Mouse (Mus musculus): ENCODE data around the gene Zcchc14. TPM values are rescaled to one million over a fixed set of nuclear protein-coding genes. Genes with fewer than 3 reads are reported as not detected.

Gene Zcchc14
- polyA plus RNA-seq, 1 experiment = 0.19 TPM

- Histone ChIP-seq H3K36me3 (replicated peaks; ENCODE audit: low read length) (no peaks in the 10 kb centered on the region), H3K4me1 (peaks cover 27% of the 10 kb centered on the region), H3K4me3 (replicated peaks) (peak overlapping the region; percentile 81), H3K9me3 (peaks cover 12% of the 10 kb centered on the region; the same call in 1 of the 2 replicates), H3K27me3 (replicated peaks) (peaks cover 95% of the 10 kb centered on the region)
- TF ChIP-seq FLI1 (IDR thresholded peaks at IDR 0.05; ENCODE audit: low read length) (no peak), GATA1 (IDR thresholded peaks at IDR 0.05; ENCODE audit: borderline replicate concordance, low read length) (no peak)
These were observed 783 bp downstream of the Zcchc14 start for GRCm38 (mm10) chr8:121651874-121652361.

DNA sequence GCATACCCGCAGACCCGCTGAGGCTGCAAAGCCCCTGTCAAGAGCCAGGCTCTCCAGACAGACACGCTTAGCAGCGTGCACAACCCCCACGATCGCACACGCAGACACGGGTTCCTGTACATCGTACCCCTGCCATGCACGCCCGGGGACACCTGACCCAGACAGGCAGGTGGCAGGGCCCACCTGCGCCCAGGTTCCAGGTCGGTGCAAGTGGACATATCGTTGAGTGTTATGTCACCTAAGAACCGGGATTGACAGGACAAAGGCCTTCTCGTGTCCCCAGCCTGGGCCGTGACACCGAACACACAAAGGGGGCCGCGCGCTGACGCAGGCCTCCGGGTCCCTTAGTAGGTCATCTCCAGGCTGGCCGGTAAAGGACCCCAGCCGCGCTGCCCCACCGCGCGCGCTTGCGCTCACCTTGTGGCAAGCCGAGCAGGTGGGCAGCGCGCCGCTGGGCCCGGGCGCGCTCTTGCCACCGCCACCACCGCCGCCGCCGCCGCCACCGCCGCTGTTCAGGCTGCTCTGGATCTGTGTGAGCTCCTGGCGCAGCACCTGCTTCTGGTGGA lies 1.3 kb downstream of the Zcchc14 start:
- no peak for TF ChIP-seq FLI1 (IDR thresholded peaks at IDR 0.05; ENCODE audit: low read length)
- TF ChIP-seq GATA1 (IDR thresholded peaks at IDR 0.05; ENCODE audit: borderline replicate concordance, low read length) = no peak
- no peaks in the 10 kb centered on the region for H3K36me3 ChIP-seq (replicated peaks; ENCODE audit: low read length)
- peak overlapping the region; percentile 81 for H3K4me3 ChIP-seq (replicated peaks)
- peaks cover 95% of the 10 kb centered on the region for H3K27me3 ChIP-seq (replicated peaks)
- H3K4me1 ChIP-seq = peaks cover 27% of the 10 kb centered on the region
- H3K9me3 ChIP-seq = peaks cover 12% of the 10 kb centered on the region; the same call in 1 of the 2 replicates

- TF ChIP-seq GATA1 (IDR thresholded peaks at IDR 0.05; ENCODE audit: borderline replicate concordance, low read length) (no peak), FLI1 (IDR thresholded peaks at IDR 0.05; ENCODE audit: low read length) (no peak)
- H3K4me3 ChIP-seq (replicated peaks) = no peak overlapping the region
These were observed 2.1 kb downstream of the Zcchc14 start for GRCm38 (mm10) chr8:121650389-121651307.

DNA sequence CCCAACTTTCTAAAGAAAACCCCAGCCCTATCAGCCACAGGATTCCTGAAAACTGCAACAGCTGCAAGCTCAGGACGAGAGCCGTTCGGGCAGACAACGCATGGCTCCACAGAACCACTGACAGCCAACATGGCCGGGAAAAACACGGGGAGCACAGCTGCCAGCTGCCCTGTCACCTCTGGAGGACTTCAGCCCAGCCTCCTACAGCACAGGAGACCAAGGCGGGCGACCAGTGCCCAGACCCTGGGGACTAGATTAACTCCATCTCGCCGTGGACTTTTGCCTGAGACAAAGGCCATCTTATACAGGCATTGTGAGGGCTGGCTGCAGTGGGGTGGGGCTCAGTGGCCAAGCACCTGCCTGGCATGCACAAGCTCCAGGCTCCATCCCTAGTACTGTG lies 2.8 kb downstream of the Zcchc14 start:
- Histone ChIP-seq H3K9me3 (peaks cover 12% of the 10 kb centered on the region; the same call in 1 of the 2 replicates), H3K4me3 (replicated peaks) (no peak overlapping the region), H3K27me3 (replicated peaks) (peaks cover 95% of the 10 kb centered on the region)

More at GRCm38 (mm10) chr8:121650389-121651307, 2.1 kb downstream of the Zcchc14 start:
- Histone ChIP-seq H3K27me3 (replicated peaks) (peaks cover 95% of the 10 kb centered on the region), H3K4me1 (peaks cover 27% of the 10 kb centered on the region), H3K36me3 (replicated peaks; ENCODE audit: low read length) (no peaks in the 10 kb centered on the region), H3K9me3 (peaks cover 12% of the 10 kb centered on the region; the same call in 1 of the 2 replicates)

DNA sequence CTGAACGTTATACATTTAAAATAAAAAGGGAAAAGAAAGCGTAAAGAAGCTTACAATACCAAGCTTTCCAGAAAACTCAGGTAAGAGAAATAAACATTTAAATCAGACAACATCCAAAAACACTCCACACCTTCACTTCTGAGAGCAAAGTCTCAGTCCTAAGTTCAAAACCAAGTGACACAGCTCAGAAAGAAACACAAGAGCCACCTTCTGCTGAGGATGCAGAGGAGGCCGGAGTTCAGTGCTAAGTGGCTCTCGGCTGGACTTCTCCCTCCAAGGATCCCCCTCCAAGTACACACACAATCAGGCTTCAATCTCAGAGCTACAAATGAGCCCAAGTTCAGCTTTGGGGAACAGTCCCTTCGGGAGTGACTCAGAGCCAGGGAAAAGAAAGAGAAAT lies 3.3 kb downstream of the Zcchc14 start:
- Histone ChIP-seq H3K27me3 (replicated peaks) (peaks cover 95% of the 10 kb centered on the region), H3K4me3 (replicated peaks) (no peak overlapping the region), H3K4me1 (peaks cover 28% of the 10 kb centered on the region), H3K9me3 (peaks cover 12% of the 10 kb centered on the region; the same call in 1 of the 2 replicates), H3K36me3 (replicated peaks; ENCODE audit: low read length) (no peaks in the 10 kb centered on the region)
- no peak for TF ChIP-seq FLI1 (IDR thresholded peaks at IDR 0.05; ENCODE audit: low read length)
- no peak for TF ChIP-seq GATA1 (IDR thresholded peaks at IDR 0.05; ENCODE audit: borderline replicate concordance, low read length)

More for the DNA sequence above, 2.8 kb downstream of the Zcchc14 start:
- H3K36me3 ChIP-seq (replicated peaks; ENCODE audit: low read length) = no peaks in the 10 kb centered on the region
- peaks cover 27% of the 10 kb centered on the region for H3K4me1 ChIP-seq
- TF ChIP-seq FLI1 (IDR thresholded peaks at IDR 0.05; ENCODE audit: low read length) = no peak
- no peak for TF ChIP-seq GATA1 (IDR thresholded peaks at IDR 0.05; ENCODE audit: borderline replicate concordance, low read length)

DNA sequence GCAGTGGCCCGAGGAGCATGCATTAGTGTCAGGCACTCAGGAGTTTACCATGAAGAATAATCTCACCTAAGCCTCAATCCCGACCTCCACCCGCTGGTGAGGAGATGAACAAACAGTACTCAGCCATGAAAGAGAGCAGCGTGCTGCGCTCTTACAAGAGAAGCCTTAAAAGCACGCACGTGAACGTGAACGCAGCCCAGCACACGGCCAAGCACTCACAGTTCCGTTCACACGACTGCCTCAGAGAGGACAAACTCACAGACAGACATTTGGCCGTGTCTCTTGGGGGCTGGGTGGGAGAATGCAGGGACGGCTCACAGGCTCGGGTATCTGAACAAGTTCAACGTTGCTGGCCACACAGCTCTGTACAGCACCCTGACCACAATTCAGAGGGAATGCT lies 4.2 kb downstream of the Zcchc14 start:
- peaks cover 38% of the 10 kb centered on the region for H3K4me1 ChIP-seq
- no peak for TF ChIP-seq FLI1 (IDR thresholded peaks at IDR 0.05; ENCODE audit: low read length)
- TF ChIP-seq GATA1 (IDR thresholded peaks at IDR 0.05; ENCODE audit: borderline replicate concordance, low read length) = no peak
- peaks cover 12% of the 10 kb centered on the region; the same call in 1 of the 2 replicates for H3K9me3 ChIP-seq
- H3K27me3 ChIP-seq (replicated peaks) = peaks cover 95% of the 10 kb centered on the region
- H3K36me3 ChIP-seq (replicated peaks; ENCODE audit: low read length) = no peaks in the 10 kb centered on the region
- H3K4me3 ChIP-seq (replicated peaks) = no peak overlapping the region

DNA sequence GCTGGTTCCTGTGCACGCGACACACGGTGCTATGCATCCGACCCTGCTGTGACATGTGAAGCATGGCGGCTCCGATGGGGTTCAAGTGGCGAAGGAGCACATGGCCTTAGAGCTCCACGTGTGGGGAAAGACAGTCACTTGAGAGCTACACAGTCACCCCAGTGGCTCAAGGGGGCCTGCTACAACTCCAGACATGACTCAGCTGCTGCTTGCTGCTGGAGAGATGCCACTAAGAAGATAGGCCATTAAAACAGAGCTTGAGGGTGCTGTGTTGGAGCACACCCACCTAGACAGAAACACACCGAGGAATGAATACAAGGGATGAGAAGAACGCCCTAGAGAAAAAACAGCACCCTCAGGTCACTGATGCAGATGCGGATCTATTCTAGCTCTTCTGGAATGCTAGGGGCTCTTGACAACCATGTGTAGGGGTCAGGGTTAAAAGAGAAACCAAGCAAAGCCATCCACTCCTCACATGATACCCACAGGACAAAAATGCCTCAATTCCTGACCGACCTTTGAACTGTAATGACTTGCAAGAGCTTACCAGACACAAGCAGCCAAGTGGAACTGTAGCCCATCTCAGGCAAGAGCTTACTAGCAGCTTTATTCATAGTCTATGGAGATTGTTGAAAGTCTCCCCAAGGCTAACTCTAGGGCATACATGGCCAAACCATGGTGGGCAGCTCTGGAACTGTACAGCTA lies 5.0 kb downstream of the Zcchc14 start:
- Histone ChIP-seq H3K4me1 (peaks cover 40% of the 10 kb centered on the region), H3K4me3 (replicated peaks) (no peak overlapping the region), H3K27me3 (replicated peaks) (peaks cover 94% of the 10 kb centered on the region), H3K36me3 (replicated peaks; ENCODE audit: low read length) (no peaks in the 10 kb centered on the region), H3K9me3 (peaks cover 12% of the 10 kb centered on the region; the same call in 1 of the 2 replicates)
- TF ChIP-seq GATA1 (IDR thresholded peaks at IDR 0.05; ENCODE audit: borderline replicate concordance, low read length) = no peak
- TF ChIP-seq FLI1 (IDR thresholded peaks at IDR 0.05; ENCODE audit: low read length) = no peak

- TF ChIP-seq FLI1 (IDR thresholded peaks at IDR 0.05; ENCODE audit: low read length) = no peak
- TF ChIP-seq GATA1 (IDR thresholded peaks at IDR 0.05; ENCODE audit: borderline replicate concordance, low read length) = no peak
- H3K9me3 ChIP-seq = no peaks in the 10 kb centered on the region
- peaks cover 93% of the 10 kb centered on the region for H3K27me3 ChIP-seq (replicated peaks)
- H3K4me3 ChIP-seq (replicated peaks) = peak overlapping the region; percentile 76
- H3K36me3 ChIP-seq (replicated peaks; ENCODE audit: low read length) = no peaks in the 10 kb centered on the region
- H3K4me1 ChIP-seq = peaks cover 33% of the 10 kb centered on the region
These were observed 9.3 kb downstream of the Zcchc14 start for GRCm38 (mm10) chr8:121643384-121643783.

DNA sequence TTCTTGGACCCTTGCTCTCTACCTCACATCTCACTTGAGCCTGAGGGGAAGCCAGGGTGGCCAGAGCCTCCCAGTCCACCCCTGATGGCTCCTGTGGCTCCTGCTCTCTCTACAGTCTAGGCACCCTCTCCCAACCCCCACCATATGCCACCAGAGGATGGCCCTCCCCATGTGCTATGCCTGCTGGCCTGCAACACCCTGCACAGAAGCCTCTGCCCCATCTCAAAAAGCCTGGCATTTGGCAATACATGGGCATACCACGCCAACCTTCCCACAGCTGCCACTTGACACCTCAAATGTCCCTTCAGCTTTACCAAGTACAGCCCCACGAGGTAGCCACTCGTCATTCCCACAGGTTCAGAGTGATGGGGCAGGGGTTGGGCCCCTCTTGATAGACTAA lies 9.9 kb downstream of the Zcchc14 start:
- Histone ChIP-seq H3K9me3 (no peaks in the 10 kb centered on the region), H3K27me3 (replicated peaks) (peaks cover 92% of the 10 kb centered on the region), H3K4me1 (peaks cover 33% of the 10 kb centered on the region), H3K4me3 (replicated peaks) (peak overlapping the region; percentile 76), H3K36me3 (replicated peaks; ENCODE audit: low read length) (no peaks in the 10 kb centered on the region)
- TF ChIP-seq GATA1 (IDR thresholded peaks at IDR 0.05; ENCODE audit: borderline replicate concordance, low read length) (no peak), FLI1 (IDR thresholded peaks at IDR 0.05; ENCODE audit: low read length) (no peak)

Measured in megakaryocyte, embryonic 14.5 days (primary cell).